Mouse (Mus musculus) heart, postnatal 0 days (tissue): Measurements from ENCODE around the gene Gm28042.

ENCODE experiments used
- CTCF ChIP-seq: IDR thresholded peaks from 2 replicates; pipeline ENCODE4 v1.5.1; 2016; ENCODE audit warnings: antibody characterized with exemption, control low read depth, low read depth
- EP300 ChIP-seq: IDR thresholded peaks from 2 replicates; pipeline ENCODE4 v1.6.1; 2016; ENCODE audit warnings: antibody characterized with exemption, low read depth

- no peak for TF ChIP-seq CTCF
- TF ChIP-seq EP300: no peak
These were observed 35.0 kb downstream of the Gm28042 start for GRCm38 (mm10) chr2:120062248-120062647.
